Mouse (Mus musculus) cerebellum, adult 2 months (tissue): ENCODE data around the gene Nhp2. TPM values are rescaled to one million over a fixed set of nuclear protein-coding genes. Genes with fewer than 3 reads are reported as not detected.
"Not testable (repeated sequence)": the region's sequence is repeated elsewhere in the genome, so short reads cannot be mapped to it uniquely, and the experiment has no call there.

Experiments
- DNase-seq, 2 experiments: peaks; one replicate each; pipeline ENCODE4 v3.0.0; 2021
- H3K27ac ChIP-seq: fragments of 200-500 bp; 2 replicates; pipeline ENCODE4 v1.5.1; 2012; ENCODE audit warnings: low read length, control low read depth, inconsistent platforms; ENCODE audit not compliant: insufficient read depth
- H3K27me3 ChIP-seq: fragments of 200-500 bp; 2 replicates; pipeline ENCODE4 v1.6.1; 2012; ENCODE audit warnings: inconsistent platforms, mild to moderate bottlenecking, low read length, moderate library complexity; ENCODE audit not compliant: control insufficient read depth, insufficient read depth
- H3K4me1 ChIP-seq: fragments of 200-500 bp; 2 replicates; pipeline ENCODE4 v1.6.1; 2011; ENCODE audit warnings: low read length; ENCODE audit not compliant: control insufficient read depth, insufficient read depth
- H3K4me3 ChIP-seq: fragments of 200-500 bp; replicated peaks from 2 replicates; pipeline ENCODE3; 2011; ENCODE audit warnings: mild to moderate bottlenecking, low read depth, low read length, control low read depth; ENCODE audit not compliant: insufficient read depth
- CTCF ChIP-seq: fragments of 200-500 bp; IDR thresholded peaks from 2 replicates; pipeline ENCODE4 v1.5.1; 2011; ENCODE audit warnings: low read depth, mild to moderate bottlenecking, control low read depth, low read length, moderate library complexity, borderline replicate concordance; ENCODE audit not compliant: insufficient read depth
- POLR2A ChIP-seq: fragments of 200-500 bp; IDR thresholded peaks from 2 replicates; pipeline ENCODE4 v1.6.1; 2011; ENCODE audit warnings: low read length, control low read depth, borderline replicate concordance; ENCODE audit not compliant: insufficient read depth
- WGBS: fragments of 180-500 bp; shearing (Covaris S2); methylation state at CpG from one replicate; pipeline ENCODE4 v1.1.7; 2018; 5-methylcytosine and 5-hydroxymethylcytosine counted together
- polyA plus RNA-seq: library from polyadenylated mRNA; depleted of rRNA; stranded (reverse); fragments of >200 nt; gene quantifications from 2 replicates; pipeline ENCODE4 v1.2.3, GENCODE M21; 2012

The Nhp2 gene
- polyA plus RNA-seq, 1 experiment, result 48.4 TPM

- DNase-seq, result no peak
- H3K4me3 ChIP-seq, result no peak overlapping the region
- H3K27me3 ChIP-seq, result no peaks in the 10 kb centered on the region
- no peak for TF ChIP-seq CTCF
- TF ChIP-seq POLR2A, result no peak
- peaks cover 9% of the 10 kb centered on the region for H3K4me1 ChIP-seq
- 78% methylated on average over 6 of the region's 6 CpGs for whole genome bisulfite sequencing
- no peak overlapping the region for H3K27ac ChIP-seq
Measured at GRCm38 (mm10) chr11:51632130-51632753, 12.7 kb downstream of the Nhp2 start.

- not testable (repeated sequence) for H3K4me3 ChIP-seq
Measured at GRCm38 (mm10) chr11:51633200-51633599, 13.7 kb downstream of the Nhp2 start.

GRCm38 (mm10) chr11:51633721-51634120 is 14.2 kb downstream of the Nhp2 start:
- no peak for TF ChIP-seq POLR2A
- TF ChIP-seq CTCF, result no peak
- Histone ChIP-seq H3K27me3 (no peaks in the 10 kb centered on the region), H3K4me1 (peaks cover 2% of the 10 kb centered on the region; the same call in 1 of the 2 replicates), H3K4me3 (no peak overlapping the region), H3K27ac (no peak overlapping the region)
- 89% methylated on average over 3 of the region's 3 CpGs for WGBS
- no peak for DNase-seq

More at GRCm38 (mm10) chr11:51633200-51633599, 13.7 kb downstream of the Nhp2 start:
- not testable (repeated sequence) for H3K27me3 ChIP-seq, H3K4me1 ChIP-seq, H3K27ac ChIP-seq, DNase-seq
- WGBS, result 95% methylated on average over 7 of the region's 7 CpGs

- TF ChIP-seq CTCF, result no peak
- Histone ChIP-seq H3K4me1 (peaks cover 2% of the 10 kb centered on the region; the same call in 1 of the 2 replicates), H3K4me3 (peak overlapping the region; percentile 93), H3K27me3 (no peaks in the 10 kb centered on the region), H3K27ac (peak overlapping the region; percentile 69)
- no peak for DNase-seq
- 3% methylated on average over 6 of the region's 6 CpGs for WGBS
Measured at GRCm38 (mm10) chr11:51635127-51635524, 15.6 kb downstream of the Nhp2 start.

GRCm38 (mm10) chr11:51635525-51636322 is 16.2 kb downstream of the Nhp2 start, which contains the start of gene Rmnd5b:
Gene Rmnd5b, minus strand, starts transcription at chr11:51635896.
- Histone ChIP-seq H3K27ac (peak within 1 kb of the TSS; percentile 69), H3K4me1 (peaks cover 2% of the 10 kb centered on the region; the same call in 1 of the 2 replicates), H3K27me3 (no peaks in the 10 kb centered on the region), H3K4me3 (peak within 1 kb of the TSS; percentile 93)
- TF ChIP-seq CTCF (no peak), POLR2A (peak; percentile 66)
- under 1% methylated on average over 61 of the region's 61 CpGs for WGBS
- peak; percentile 92 to 94 for DNase-seq

- Histone ChIP-seq H3K27ac (peak overlapping the region; percentile 69), H3K27me3 (no peaks in the 10 kb centered on the region), H3K4me3 (peak overlapping the region; percentile 93), H3K4me1 (peaks cover 2% of the 10 kb centered on the region; the same call in 1 of the 2 replicates)
- DNase-seq, result peak; percentile 66 to 75
- TF ChIP-seq CTCF (peak; percentile 58), POLR2A (no peak)
- WGBS, result 5% methylated on average over 6 of the region's 6 CpGs
Measured at GRCm38 (mm10) chr11:51636323-51636684, 16.8 kb downstream of the Nhp2 start.

GRCm38 (mm10) chr11:51637971-51638414 is 18.5 kb downstream of the Nhp2 start:
- no peaks in the 10 kb centered on the region for H3K27me3 ChIP-seq
- peaks cover 2% of the 10 kb centered on the region; the same call in 1 of the 2 replicates for H3K4me1 ChIP-seq
- TF ChIP-seq POLR2A, result no peak
- TF ChIP-seq CTCF, result no peak
- no peak overlapping the region for H3K4me3 ChIP-seq
- peak in 1 of 2 experiments; percentile 36 for DNase-seq
- no peak overlapping the region for H3K27ac ChIP-seq
- WGBS, result 10% methylated on average over 17 of the region's 17 CpGs

GRCm38 (mm10) chr11:51638497-51638896 is 19.0 kb downstream of the Nhp2 start:
- Histone ChIP-seq H3K27me3 (no peaks in the 10 kb centered on the region), H3K4me3 (no peak overlapping the region), H3K27ac (no peak overlapping the region), H3K4me1 (peaks cover 2% of the 10 kb centered on the region; the same call in 1 of the 2 replicates)
- DNase-seq, result no peak
- whole genome bisulfite sequencing, result 80% methylated on average over 5 of the region's 5 CpGs
- TF ChIP-seq CTCF, result no peak
- TF ChIP-seq POLR2A, result no peak
